Mouse (Mus musculus) CH12.LX (cell line): ENCODE measurements at regions not wholly inside any gene's neighbourhood (a gene's known extent, or its start where the extent isn't known, plus 50 kb on each side); places are given as distances from the start of the nearest gene placed in this dataset.

ENCODE experiments used
- DNase-seq: peaks from one replicate; pipeline ENCODE4 v3.0.0-alpha.2; 2013; ENCODE audit errors: extremely low read depth
- H3K27ac ChIP-seq: 2 replicates; pipeline ENCODE4 v1.5.1; 2012; ENCODE audit warnings: low read depth, mild to moderate bottlenecking, control low read depth, moderate library complexity; ENCODE audit not compliant: insufficient read depth
- H3K27me3 ChIP-seq: replicated peaks from 2 replicates; pipeline ENCODE3; 2012; ENCODE audit warnings: inconsistent platforms
- H3K36me3 ChIP-seq, 2 experiments: replicated peaks in 1 of 2; 2 replicates each; pipeline versions ENCODE3 to v1.6.1; 2012; ENCODE audit warnings: inconsistent platforms in 1 of 2, low read length in 1 of 2, mild to moderate bottlenecking in 1 of 2, mixed read lengths in 1 of 2, moderate library complexity in 1 of 2; ENCODE audit not compliant: control insufficient read depth in 1 of 2, insufficient read depth in 1 of 2
- H3K4me1 ChIP-seq, 2 experiments: 2 replicates each; pipeline ENCODE4 v1.6.1; 2012; ENCODE audit warnings: inconsistent platforms in 1 of 2, moderate library complexity in 1 of 2; ENCODE audit not compliant: insufficient read depth in 2 of 2, control insufficient read depth in 1 of 2
- H3K4me2 ChIP-seq: 2 replicates; pipeline ENCODE4 v1.6.1; 2012; ENCODE audit warnings: low read depth, mild to moderate bottlenecking, control low read depth; ENCODE audit not compliant: poor library complexity, insufficient read depth, severe bottlenecking
- H3K4me3 ChIP-seq, 3 experiments: fragments of 150-350 bp in 1 of 3; sonication (generic) in 1 of 3; replicated peaks in 1 of 3; 2 replicates each; pipeline versions ENCODE3 to v1.5.1; 2011 to 2012; ENCODE audit warnings: low read depth in 2 of 3, low read length in 2 of 3, mild to moderate bottlenecking in 2 of 3, moderate library complexity in 2 of 3, control low read depth in 1 of 3, improper control_type of control experiment in 1 of 3, inconsistent platforms in 1 of 3, mixed read lengths in 1 of 3; ENCODE audit not compliant: poor library complexity in 1 of 3
- H3K79me2 ChIP-seq: replicated peaks from 2 replicates; pipeline ENCODE4 v1.6.1; 2012; ENCODE audit warnings: mild to moderate bottlenecking, moderate library complexity; ENCODE audit not compliant: control insufficient read depth, poor library complexity, insufficient read depth, severe bottlenecking; ENCODE audit errors: extremely low read depth
- H3K9ac ChIP-seq: 2 replicates; pipeline ENCODE4 v1.6.1; 2012; ENCODE audit warnings: low read depth, mild to moderate bottlenecking, control low read depth, moderate library complexity; ENCODE audit not compliant: insufficient read depth
- H3K9me3 ChIP-seq: replicated peaks from 2 replicates; pipeline ENCODE3; 2012; ENCODE audit warnings: low read length, inconsistent platforms, mixed read lengths
- BHLHE40 ChIP-seq: IDR thresholded peaks from 2 replicates; pipeline ENCODE4 v1.6.1; 2011; ENCODE audit warnings: mild to moderate bottlenecking, low read depth, low read length, improper control_type of control experiment
- CTCF ChIP-seq, 2 experiments: IDR thresholded peaks in 1 of 2; conservative IDR thresholded peaks in 1 of 2; 2 replicates each; pipeline ENCODE4 v1.5.1; 2011 to 2012; ENCODE audit warnings: low read depth in 2 of 2, low read length in 2 of 2, improper control_type of control experiment in 1 of 2, inconsistent platforms in 1 of 2, mild to moderate bottlenecking in 1 of 2, moderate library complexity in 1 of 2
- ETS1 ChIP-seq: conservative IDR thresholded peaks from 2 replicates; pipeline ENCODE4 v1.6.1; 2012; ENCODE audit warnings: low read depth, mild to moderate bottlenecking, inconsistent platforms, low read length, improper control_type of control experiment, moderate library complexity
- MAZ ChIP-seq: IDR thresholded peaks from 2 replicates; pipeline ENCODE4 v1.6.1; 2012; ENCODE audit warnings: low read depth, mild to moderate bottlenecking, inconsistent platforms, low read length, improper control_type of control experiment, moderate library complexity
- MXI1 ChIP-seq: IDR thresholded peaks from 2 replicates; pipeline ENCODE4 v1.6.1; 2011; ENCODE audit warnings: mild to moderate bottlenecking, low read depth, low read length, improper control_type of control experiment
- MYC ChIP-seq: IDR thresholded peaks from 2 replicates; pipeline ENCODE4 v1.6.1; 2011; ENCODE audit warnings: low read depth, mild to moderate bottlenecking, improper control_type of control experiment, low read length
- NELFE ChIP-seq: IDR thresholded peaks from 2 replicates; pipeline ENCODE4 v1.6.1; 2011; ENCODE audit warnings: low read depth, low read length, improper control_type of control experiment
- NRF1 ChIP-seq: IDR thresholded peaks from 2 replicates; pipeline ENCODE4 v1.6.1; 2014; ENCODE audit warnings: low read depth, mild to moderate bottlenecking, inconsistent platforms, low read length, improper control_type of control experiment, moderate library complexity
- PAX5 ChIP-seq: IDR thresholded peaks from 2 replicates; pipeline ENCODE4 v1.6.1; 2012; ENCODE audit warnings: low read length, inconsistent platforms, mixed read lengths
- POLR2A ChIP-seq: IDR thresholded peaks from 2 replicates; pipeline ENCODE4 v1.6.1; 2011; ENCODE audit warnings: low read depth, mild to moderate bottlenecking, improper control_type of control experiment, low read length
- POLR2AphosphoS2 ChIP-seq: IDR thresholded peaks from 2 replicates; pipeline ENCODE4 v1.6.1; 2011; ENCODE audit warnings: low read depth, low read length, improper control_type of control experiment
- RCOR1 ChIP-seq: conservative IDR thresholded peaks from 2 replicates; pipeline ENCODE4 v1.6.1; 2012; ENCODE audit warnings: low read depth, mild to moderate bottlenecking, inconsistent platforms, low read length, improper control_type of control experiment
- SIN3A ChIP-seq: IDR thresholded peaks from 2 replicates; pipeline ENCODE4 v1.6.1; 2012; ENCODE audit warnings: low read length, improper control_type of control experiment, inconsistent platforms
- TBP ChIP-seq: conservative IDR thresholded peaks from 2 replicates; pipeline ENCODE4 v1.6.1; 2011; ENCODE audit warnings: low read depth, low read length, improper control_type of control experiment
- TCF12 ChIP-seq: IDR thresholded peaks from 2 replicates; pipeline ENCODE4 v1.6.1; 2014; ENCODE audit warnings: low read depth, mild to moderate bottlenecking, inconsistent platforms, low read length, improper control_type of control experiment
- UBTF ChIP-seq: IDR thresholded peaks from 2 replicates; pipeline ENCODE4 v1.6.1; 2012; ENCODE audit warnings: low read depth, mild to moderate bottlenecking, inconsistent platforms, low read length, improper control_type of control experiment, moderate library complexity
- USF1 ChIP-seq: IDR thresholded peaks from 2 replicates; pipeline ENCODE4 v1.6.1; 2014; ENCODE audit warnings: low read depth, mild to moderate bottlenecking, inconsistent platforms, low read length, improper control_type of control experiment
- ZC3H11A ChIP-seq: IDR thresholded peaks from 2 replicates; pipeline ENCODE4 v1.6.1; 2012; ENCODE audit warnings: low read depth, mild to moderate bottlenecking, inconsistent platforms, low read length, improper control_type of control experiment
- ZMIZ1 ChIP-seq: IDR thresholded peaks from 2 replicates; pipeline ENCODE4 v1.6.1; 2012; ENCODE audit warnings: low read depth, mild to moderate bottlenecking, inconsistent platforms, low read length, improper control_type of control experiment
- dilution Hi-C: fragments of 300-500 bp; cut with MboI; formaldehyde crosslinking; loops from 2 replicates; pipeline ENCODE4 v1.14.3; 2020; ENCODE audit warnings: low sequenced_read_pairs; ENCODE audit not compliant: extremely low pct_unique_long_range_greater_than_20kb, extremely low pct_ligation_motif_present
- in situ Hi-C: fragments of 300-500 bp; cut with MboI; formaldehyde crosslinking; loops from 3 replicates; pipeline ENCODE4 v1.14.3; 2019; ENCODE audit warnings: low sequenced_read_pairs, low pct_ligation_motif_present, low pct_unique_long_range_greater_than_20kb, mixed read lengths

GRCm38 (mm10) chr12:92418458-92418857 lies 569.5 kb upstream of the Sel1l start:
- Histone ChIP-seq H3K4me2 (no peak overlapping the region), H3K36me3 (no peaks in the 10 kb centered on the region), H3K79me2 (no peaks in the 10 kb centered on the region), H3K9ac (no peak overlapping the region), H3K9me3 (no peaks in the 10 kb centered on the region), H3K4me1 (no peaks in the 10 kb centered on the region), H3K4me3 (no peak overlapping the region), H3K27ac (no peak overlapping the region), H3K27me3 (no peaks in the 10 kb centered on the region)
- in situ Hi-C loops = no loop called here
- dilution Hi-C loops = no loop called here
- TF ChIP-seq TCF12 (no peak), MYC (no peak), RCOR1 (no peak), ETS1 (no peak)
- no peak for DNase-seq

- dilution Hi-C loops = no loop called here
- H3K4me3 ChIP-seq = no peak overlapping the region
- H3K27me3 ChIP-seq = no peaks in the 10 kb centered on the region
- TF ChIP-seq POLR2A (no peak), NRF1 (no peak), SIN3A (no peak), BHLHE40 (no peak), ZC3H11A (no peak), CTCF (conservative IDR thresholded peaks at IDR 0.05 in 1 of 2, IDR thresholded peaks at IDR 0.05 in 1 of 2; ENCODE audit: low read depth in 2 of 2, low read length in 2 of 2) (no peak), UBTF (no peak), ZMIZ1 (no peak), MAZ (no peak), RCOR1 (no peak), TBP (no peak), USF1 (no peak), NELFE (no peak), MXI1 (no peak), POLR2AphosphoS2 (no peak), PAX5 (no peak)
- TF ChIP-seq, all 38 proteins: peak for 0
- Histone ChIP-seq H3K4me2 (no peak overlapping the region), H3K27ac (no peak overlapping the region), H3K36me3 (no peaks in the 10 kb centered on the region), H3K79me2 (no peaks in the 10 kb centered on the region), H3K9ac (no peak overlapping the region), H3K4me1 (no peaks in the 10 kb centered on the region), H3K9me3 (no peaks in the 10 kb centered on the region)
- DNase-seq = peak; percentile 2
- in situ Hi-C loops = no loop called here
Measured at GRCm38 (mm10) chr12:92405506-92405905, 556.5 kb upstream of the Sel1l start.
